Mouse (Mus musculus): ENCODE measurements around the gene Pknox2. TPM values are rescaled to one million over a fixed set of nuclear protein-coding genes. Genes with fewer than 3 reads are reported as not detected.

Gene Pknox2
- polyA plus RNA-seq, 1 experiment from 2014 or later: 35.0 TPM

- Histone ChIP-seq H3K9ac (no peak overlapping the region), H3K4me2 (no peak overlapping the region), H3K9me3 (no peaks in the 10 kb centered on the region), H3K27me3 (replicated peaks) (no peaks in the 10 kb centered on the region), H3K4me1 (peaks cover 29% of the 10 kb centered on the region), H3K4me3 (no peak overlapping the region), H3K27ac (no peak overlapping the region), H3K36me3 (replicated peaks) (no peaks in the 10 kb centered on the region)
- WGBS: 73% methylated on average over 7 of the region's 7 CpGs
- no peak for ATAC-seq (replicated peaks)
Observed at GRCm38 (mm10) chr9:36968236-36968635, 179.0 kb downstream of the Pknox2 start.

DNA sequence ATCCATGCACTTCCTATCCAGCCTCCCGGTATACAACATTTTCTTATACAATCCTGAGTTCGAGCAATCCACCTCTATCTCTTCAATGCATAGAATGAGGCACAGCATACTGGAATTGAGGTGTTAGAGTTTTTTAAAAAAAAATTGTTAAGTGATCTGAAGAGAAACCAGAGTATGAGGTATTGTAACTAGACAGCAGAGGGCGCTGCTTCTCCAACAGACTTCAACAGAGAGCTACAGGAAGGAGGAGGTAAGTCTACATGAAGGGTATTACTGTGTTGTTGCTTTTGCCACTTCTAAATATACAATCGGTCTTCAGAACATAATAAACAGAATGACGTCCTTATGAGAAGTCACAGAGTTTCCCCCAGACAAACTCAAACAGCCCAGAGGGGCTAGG, 181.5 kb downstream of the Pknox2 start:
- H3K4me3 ChIP-seq: no peak overlapping the region
- H3K27me3 ChIP-seq (replicated peaks): no peaks in the 10 kb centered on the region
- H3K27ac ChIP-seq: no peak overlapping the region
- no peaks in the 10 kb centered on the region for H3K36me3 ChIP-seq (replicated peaks)
- H3K9me3 ChIP-seq: no peaks in the 10 kb centered on the region
- H3K4me1 ChIP-seq: peaks cover 24% of the 10 kb centered on the region
- WGBS: 66% methylated on average over 5 of the region's 5 CpGs
- H3K9ac ChIP-seq: no peak overlapping the region
- no peak for ATAC-seq (replicated peaks)
- no peak overlapping the region for H3K4me2 ChIP-seq

DNA sequence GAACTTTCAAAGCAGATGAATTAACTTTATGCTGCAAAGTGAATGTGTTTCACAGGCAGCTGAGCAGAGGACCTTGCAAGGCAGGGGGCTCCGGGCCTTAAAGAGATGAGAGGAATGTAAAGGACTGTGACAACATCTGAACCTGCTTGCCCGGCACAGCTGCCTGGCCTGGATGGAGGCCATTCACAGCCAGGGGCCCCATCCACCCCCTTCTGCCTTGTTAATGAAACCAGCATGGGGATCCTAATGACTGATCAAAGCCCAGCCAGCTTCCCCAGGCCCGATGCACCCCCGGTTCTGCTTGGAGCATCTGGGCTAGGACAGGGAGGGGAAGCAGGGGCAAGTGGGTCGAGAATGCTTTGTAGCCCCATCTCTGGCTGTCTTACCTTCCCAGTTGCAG, 183.0 kb downstream of the Pknox2 start:
- Histone ChIP-seq H3K27me3 (replicated peaks) (no peaks in the 10 kb centered on the region), H3K9me3 (no peaks in the 10 kb centered on the region), H3K4me1 (peaks cover 24% of the 10 kb centered on the region), H3K27ac (no peak overlapping the region), H3K4me3 (no peak overlapping the region), H3K9ac (0 out of 2 replicates have a peak overlapping the region, but pooled peaks have one; percentile 16), H3K36me3 (replicated peaks) (no peaks in the 10 kb centered on the region), H3K4me2 (no peak overlapping the region)
- no peak; the same call in 1 of the 2 replicates for ATAC-seq (replicated peaks)
- 0% methylated on average over 5 of the region's 5 CpGs for WGBS

DNA sequence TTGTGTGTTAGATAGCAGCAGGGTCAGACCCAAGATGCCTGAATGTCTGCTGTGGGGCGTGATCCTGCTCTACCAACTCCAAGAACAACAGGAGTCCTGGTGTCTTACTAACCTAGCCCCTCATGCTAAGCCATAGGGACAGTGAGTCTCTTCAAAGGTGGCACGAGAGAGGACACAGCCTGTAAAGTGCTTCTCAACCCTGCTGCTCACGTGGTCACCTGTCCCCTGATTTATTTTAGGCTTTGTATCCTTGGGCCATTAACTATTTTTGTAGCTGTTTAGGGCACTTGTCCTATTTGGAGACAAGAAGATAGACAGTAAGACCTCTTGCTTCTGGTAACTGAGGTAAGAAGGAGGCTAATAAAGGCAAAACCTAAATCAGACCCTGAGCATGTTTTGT, 183.7 kb downstream of the Pknox2 start:
- peaks cover 21% of the 10 kb centered on the region for H3K4me1 ChIP-seq
- H3K9me3 ChIP-seq: no peaks in the 10 kb centered on the region
- H3K36me3 ChIP-seq (replicated peaks): no peaks in the 10 kb centered on the region
- WGBS: 39% methylated on average over 3 of the region's 3 CpGs
- no peak overlapping the region for H3K27ac ChIP-seq
- no peak overlapping the region for H3K4me2 ChIP-seq
- no peak overlapping the region for H3K9ac ChIP-seq
- ATAC-seq (replicated peaks): no peak
- no peak overlapping the region for H3K4me3 ChIP-seq
- H3K27me3 ChIP-seq (replicated peaks): no peaks in the 10 kb centered on the region

GRCm38 (mm10) chr9:36961874-36962273, 185.3 kb downstream of the Pknox2 start:
- no peaks in the 10 kb centered on the region for H3K9me3 ChIP-seq
- H3K4me1 ChIP-seq: peaks cover 16% of the 10 kb centered on the region
- H3K27me3 ChIP-seq (replicated peaks): no peaks in the 10 kb centered on the region
- ATAC-seq (replicated peaks): no peak
- H3K4me3 ChIP-seq: no peak overlapping the region
- H3K27ac ChIP-seq: no peak overlapping the region
- 40% methylated on average over 1 of the region's 1 CpGs for WGBS
- H3K9ac ChIP-seq: no peak overlapping the region
- no peaks in the 10 kb centered on the region for H3K36me3 ChIP-seq (replicated peaks)
- H3K4me2 ChIP-seq: no peak overlapping the region

GRCm38 (mm10) chr9:36961153-36961552, 186.1 kb downstream of the Pknox2 start:
- no peak for ATAC-seq (replicated peaks)
- 87% methylated on average over 5 of the region's 5 CpGs for WGBS
- H3K9ac ChIP-seq: no peak overlapping the region

GRCm38 (mm10) chr9:36951133-36951484, 196.1 kb downstream of the Pknox2 start:
- no peak overlapping the region; the same call in 1 of the 2 replicates for H3K4me2 ChIP-seq
- H3K4me3 ChIP-seq: no peak overlapping the region
- H3K27ac ChIP-seq: peak overlapping the region; percentile 68
- peaks cover 20% of the 10 kb centered on the region for H3K4me1 ChIP-seq
- 46% methylated on average over 2 of the region's 2 CpGs for WGBS
- no peaks in the 10 kb centered on the region for H3K9me3 ChIP-seq
- H3K9ac ChIP-seq: no peak overlapping the region
- no peaks in the 10 kb centered on the region for H3K27me3 ChIP-seq (replicated peaks)
- ATAC-seq (replicated peaks): peak; percentile 46
- no peaks in the 10 kb centered on the region for H3K36me3 ChIP-seq (replicated peaks)

More at GRCm38 (mm10) chr9:36961153-36961552, 186.1 kb downstream of the Pknox2 start:
- no peaks in the 10 kb centered on the region for H3K9me3 ChIP-seq
- H3K27ac ChIP-seq: no peak overlapping the region
- no peaks in the 10 kb centered on the region for H3K36me3 ChIP-seq (replicated peaks)
- no peaks in the 10 kb centered on the region for H3K27me3 ChIP-seq (replicated peaks)
- H3K4me2 ChIP-seq: no peak overlapping the region
- H3K4me3 ChIP-seq: no peak overlapping the region
- H3K4me1 ChIP-seq: peaks cover 11% of the 10 kb centered on the region

DNA sequence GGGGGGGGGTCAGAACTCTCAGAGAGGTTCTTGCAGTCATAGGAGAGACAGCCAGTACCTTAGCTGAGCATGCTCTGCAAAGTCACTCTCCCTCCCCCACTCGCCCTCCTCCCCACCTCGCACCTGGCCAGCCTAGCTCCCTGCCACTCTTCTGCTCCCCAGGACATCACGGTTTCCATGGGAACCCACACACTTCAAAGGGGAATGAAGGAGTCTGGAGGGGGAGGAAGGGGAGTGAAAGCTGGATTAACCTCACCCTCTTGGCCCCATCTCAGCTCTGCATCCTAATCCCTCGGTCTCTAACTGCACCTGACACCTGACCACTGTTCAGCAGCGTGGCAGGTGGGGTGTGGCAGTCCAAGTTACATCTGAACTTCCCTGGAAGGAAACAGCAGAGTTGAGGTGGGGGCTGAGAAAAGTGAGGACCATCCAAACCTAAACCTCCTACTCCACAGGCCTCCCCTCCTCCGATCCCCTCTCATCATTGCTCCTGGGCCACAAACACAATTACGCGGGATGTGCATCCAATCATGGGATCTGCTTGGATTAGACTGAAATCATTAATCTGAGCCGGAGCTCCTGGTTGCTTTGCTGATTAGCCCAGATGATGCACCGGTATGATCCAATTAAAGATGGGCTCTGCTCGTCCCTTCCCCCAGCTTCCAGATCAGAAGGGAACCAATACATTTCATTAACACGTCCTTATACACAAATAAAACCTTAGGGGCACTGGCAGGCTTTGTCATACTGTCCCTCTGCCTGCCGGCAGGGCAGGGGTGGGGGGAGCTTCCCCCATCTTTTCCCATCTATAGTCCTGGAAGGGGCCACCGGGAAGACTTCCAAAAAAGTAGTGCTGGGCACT, 196.7 kb downstream of the Pknox2 start:
- Histone ChIP-seq H3K4me3 (no peak overlapping the region), H3K9me3 (no peaks in the 10 kb centered on the region), H3K4me1 (peaks cover 20% of the 10 kb centered on the region), H3K36me3 (replicated peaks) (no peaks in the 10 kb centered on the region), H3K27me3 (replicated peaks) (no peaks in the 10 kb centered on the region), H3K9ac (no peak overlapping the region), H3K27ac (peak overlapping the region; percentile 68), H3K4me2 (peak overlapping the region; percentile 14; the same call in 1 of the 2 replicates)
- WGBS: 8% methylated on average over 14 of the region's 14 CpGs
- peak; percentile 84 for ATAC-seq (replicated peaks)

- peaks cover 24% of the 10 kb centered on the region for H3K4me1 ChIP-seq
- H3K27me3 ChIP-seq (replicated peaks): no peaks in the 10 kb centered on the region
- no peaks in the 10 kb centered on the region for H3K36me3 ChIP-seq (replicated peaks)
- WGBS: 87% methylated on average over 5 of the region's 5 CpGs
- no peak overlapping the region for H3K9ac ChIP-seq
- H3K9me3 ChIP-seq: no peaks in the 10 kb centered on the region
- H3K4me2 ChIP-seq: no peak overlapping the region
- no peak overlapping the region for H3K27ac ChIP-seq
- ATAC-seq (replicated peaks): no peak
- no peak overlapping the region for H3K4me3 ChIP-seq
Observed at GRCm38 (mm10) chr9:36948181-36948580, 199.0 kb downstream of the Pknox2 start.

GRCm38 (mm10) chr9:36947056-36947694, 200.0 kb downstream of the Pknox2 start:
- no peak overlapping the region for H3K9ac ChIP-seq
- H3K4me1 ChIP-seq: peaks cover 24% of the 10 kb centered on the region
- H3K36me3 ChIP-seq (replicated peaks): no peaks in the 10 kb centered on the region
- no peak overlapping the region for H3K27ac ChIP-seq
- no peak overlapping the region for H3K4me2 ChIP-seq
- ATAC-seq (replicated peaks): no peak
- H3K9me3 ChIP-seq: no peaks in the 10 kb centered on the region
- WGBS: 93% methylated on average over 5 of the region's 5 CpGs
- H3K27me3 ChIP-seq (replicated peaks): no peaks in the 10 kb centered on the region
- no peak overlapping the region for H3K4me3 ChIP-seq

DNA sequence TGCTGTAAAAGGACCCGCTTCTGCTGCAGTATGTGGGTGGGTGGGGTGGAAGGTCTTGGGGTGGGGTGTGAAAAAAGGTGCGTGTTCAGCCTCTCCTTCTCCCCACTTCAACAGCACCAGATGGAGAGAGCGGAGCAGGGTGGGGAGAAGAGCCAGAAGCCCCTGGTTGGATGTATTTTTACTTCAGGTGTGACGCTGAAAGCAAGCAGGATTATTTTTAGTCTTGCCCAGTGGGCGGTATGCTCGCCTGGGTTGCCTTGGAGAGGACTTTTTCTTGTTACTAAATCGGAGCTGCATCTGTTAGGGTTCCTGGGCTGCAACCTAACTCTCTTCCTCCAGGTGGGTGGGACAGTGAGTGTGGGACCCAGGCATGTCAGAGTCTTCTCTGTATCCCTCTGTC, 202.4 kb downstream of the Pknox2 start:
- ATAC-seq (replicated peaks): no peak
- Histone ChIP-seq H3K9me3 (no peaks in the 10 kb centered on the region), H3K4me3 (no peak overlapping the region), H3K27ac (0 out of 2 replicates have a peak overlapping the region, but pooled peaks have one; percentile 1), H3K9ac (no peak overlapping the region), H3K36me3 (replicated peaks) (no peaks in the 10 kb centered on the region), H3K4me2 (no peak overlapping the region), H3K27me3 (replicated peaks) (no peaks in the 10 kb centered on the region), H3K4me1 (peaks cover 12% of the 10 kb centered on the region)
- 64% methylated on average over 7 of the region's 7 CpGs for WGBS

DNA sequence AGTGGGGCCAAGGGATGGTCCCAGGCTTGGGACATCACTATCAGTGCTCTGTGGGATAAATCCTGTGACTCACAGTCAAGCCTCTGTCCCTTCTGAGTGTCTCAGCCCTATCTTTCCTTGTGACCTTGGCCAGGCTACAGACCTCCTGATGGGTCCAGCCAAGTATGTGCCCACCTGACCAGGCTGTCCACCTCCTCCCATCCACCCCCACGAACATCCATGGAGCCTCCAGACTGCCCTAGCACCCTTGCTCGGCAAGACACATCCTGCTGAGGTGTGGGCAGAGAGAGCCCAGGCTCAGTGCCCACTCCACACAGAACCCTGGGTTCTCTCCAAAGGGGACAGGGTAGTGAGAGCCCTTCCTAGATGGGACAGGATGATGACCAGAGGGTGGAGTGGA, 204.6 kb downstream of the Pknox2 start:
- no peak overlapping the region for H3K4me2 ChIP-seq
- no peak overlapping the region for H3K27ac ChIP-seq
- H3K4me1 ChIP-seq: peaks cover 24% of the 10 kb centered on the region
- no peak for ATAC-seq (replicated peaks)
- no peak overlapping the region for H3K9ac ChIP-seq
- H3K36me3 ChIP-seq (replicated peaks): no peaks in the 10 kb centered on the region
- H3K27me3 ChIP-seq (replicated peaks): no peaks in the 10 kb centered on the region
- no peak overlapping the region for H3K4me3 ChIP-seq
- WGBS: 92% methylated on average over 2 of the region's 2 CpGs
- H3K9me3 ChIP-seq: no peaks in the 10 kb centered on the region
